Mouse (Mus musculus) frontal cortex, adult 2 months (tissue): ENCODE measurements at regions not wholly inside any gene's neighbourhood (a gene's known extent, or its start where the extent isn't known, plus 50 kb on each side); places are given as distances from the start of the nearest gene placed in this dataset.
A peak's percentile ranks its signal among the peaks of the same experiment; 100 is the strongest.

ENCODE experiments used
- DNase-seq, 2 experiments: peaks; one replicate each; pipeline ENCODE4 v3.0.0; 2022; ENCODE audit warnings: low spot score in 1 of 2; ENCODE audit errors: extremely low spot score in 1 of 2

GRCm38 (mm10) chr2:129883417-129883816 is 83.1 kb downstream of the Stk35 start:
- DNase-seq, result peak; percentile 28 to 49

GRCm38 (mm10) chr2:129884316-129884715 is 84.0 kb downstream of the Stk35 start:
- DNase-seq, result no peak

GRCm38 (mm10) chr2:129885536-129885935 is 85.2 kb downstream of the Stk35 start:
- no peak for DNase-seq

GRCm38 (mm10) chr2:129893231-129893630 is 92.9 kb downstream of the Stk35 start:
- DNase-seq, result peak in 1 of 2 experiments; percentile 66

- no peak for DNase-seq
These were observed 93.5 kb downstream of the Stk35 start for GRCm38 (mm10) chr2:129893832-129894231.

- no peak for DNase-seq
These were observed 94.6 kb downstream of the Stk35 start for GRCm38 (mm10) chr2:129894906-129895305.

- no peak for DNase-seq
These were observed 95.1 kb downstream of the Stk35 start for GRCm38 (mm10) chr2:129895369-129895768.

- DNase-seq, result no peak
These were observed 96.4 kb downstream of the Stk35 start for GRCm38 (mm10) chr2:129896696-129897095.

GRCm38 (mm10) chr2:129903383-129904135 is 103.2 kb downstream of the Stk35 start:
- DNase-seq, result no peak

- DNase-seq, result peak in 1 of 2 experiments; percentile 79
These were observed 104.4 kb downstream of the Stk35 start for GRCm38 (mm10) chr2:129904753-129905152.

- DNase-seq, result peak; percentile 71 to 79
These were observed 103.3 kb upstream of the Tgm3 start for GRCm38 (mm10) chr2:129908701-129909425.

GRCm38 (mm10) chr2:129911203-129911921 is 100.8 kb upstream of the Tgm3 start:
- no peak for DNase-seq

GRCm38 (mm10) chr2:129912556-129912955 is 99.6 kb upstream of the Tgm3 start:
- DNase-seq, result peak in 1 of 2 experiments; percentile 43

- peak in 1 of 2 experiments; percentile 55 for DNase-seq
These were observed 97.9 kb upstream of the Tgm3 start for GRCm38 (mm10) chr2:129914261-129914660.

- no peak for DNase-seq
These were observed 95.7 kb upstream of the Tgm3 start for GRCm38 (mm10) chr2:129916411-129916810.

- no peak for DNase-seq
These were observed 93.9 kb upstream of the Tgm3 start for GRCm38 (mm10) chr2:129918141-129918790.

- DNase-seq, result no peak
These were observed 92.6 kb upstream of the Tgm3 start for GRCm38 (mm10) chr2:129919551-129919950.

GRCm38 (mm10) chr2:129927218-129927617 is 84.9 kb upstream of the Tgm3 start:
- no peak for DNase-seq

GRCm38 (mm10) chr2:129933578-129933977 is 78.6 kb upstream of the Tgm3 start:
- DNase-seq, result no peak

- DNase-seq, result no peak
These were observed 69.3 kb upstream of the Tgm3 start for GRCm38 (mm10) chr2:129942824-129943223.
